Mouse (Mus musculus) forebrain, embryonic 16.5 days (tissue): ENCODE results near the gene Fmn2. TPM values are rescaled to one million over a fixed set of nuclear protein-coding genes. Genes with fewer than 3 reads are reported as not detected.

ENCODE experiments used
- ATAC-seq: fragments of 200-750 bp; cut with Nextera tagmentation; 2 replicates; pipeline ENCODE4 v1.8.0; 2017; ENCODE audit warnings: mild to moderate bottlenecking, moderate library complexity
- H3K27ac ChIP-seq: fragments of 300-500 bp; sonication (generic); 2 replicates; pipeline ENCODE4 v1.5.1; 2014; ENCODE audit warnings: low read length, control low read depth
- H3K27me3 ChIP-seq: fragments of 300-500 bp; sonication (generic); replicated peaks from 2 replicates; pipeline ENCODE4 v1.6.1; 2014; ENCODE audit warnings: low read length; ENCODE audit not compliant: control insufficient read depth, insufficient read depth
- H3K36me3 ChIP-seq: fragments of 300-500 bp; sonication (generic); 2 replicates; pipeline ENCODE4 v1.6.1; 2014; ENCODE audit not compliant: control insufficient read depth, insufficient read depth
- H3K4me1 ChIP-seq: fragments of 300-500 bp; sonication (generic); replicated peaks from 2 replicates; pipeline ENCODE4 v1.6.1; 2014; ENCODE audit warnings: low read length; ENCODE audit not compliant: control insufficient read depth, insufficient read depth
- H3K4me2 ChIP-seq: fragments of 300-500 bp; sonication (generic); 2 replicates; pipeline ENCODE4 v1.6.1; 2014; ENCODE audit warnings: mild to moderate bottlenecking, low read length, control low read depth
- H3K4me3 ChIP-seq: fragments of 300-500 bp; sonication (generic); replicated peaks from 2 replicates; pipeline ENCODE4 v1.5.1; 2014; ENCODE audit warnings: mild to moderate bottlenecking, low read length, control low read depth
- H3K9ac ChIP-seq: fragments of 300-500 bp; sonication (generic); replicated peaks from 2 replicates; pipeline ENCODE4 v1.6.1; 2014; ENCODE audit warnings: low read depth, low read length, control low read depth
- H3K9me3 ChIP-seq: fragments of 300-500 bp; sonication (generic); 2 replicates; pipeline ENCODE4 v1.6.1; 2016; ENCODE audit warnings: low read length; ENCODE audit not compliant: control insufficient read depth
- WGBS: fragments of 180-500 bp; shearing (Covaris S2); extraction: QIAGEN DNeasy Blood & Tissue Kit; methylation state at CpG from one replicate; pipeline ENCODE4 v1.1.7; 2014; 5-methylcytosine and 5-hydroxymethylcytosine counted together
- polyA plus RNA-seq: library from polyadenylated mRNA; unstranded; fragments of >200 nt; fragmentation: Nextera tagmentation; extraction: Ambion mirVana; gene quantifications from 2 replicates; pipeline ENCODE4 v1.2.1, GENCODE M21; 2015

Fmn2 gene
- polyA plus RNA-seq, 1 experiment from 2014 or later: 6.9 TPM

GRCm38 (mm10) chr1:174502846-174503745 lies 1.5 kb downstream of the Fmn2 start:
- 0% methylated on average over 53 of the region's 53 CpGs for WGBS
- no peaks in the 10 kb centered on the region for H3K9me3 ChIP-seq
- H3K36me3 ChIP-seq: no peaks in the 10 kb centered on the region
- H3K27ac ChIP-seq: peak overlapping the region; percentile 86
- H3K4me2 ChIP-seq: peak overlapping the region; percentile 95
- H3K27me3 ChIP-seq: no peaks in the 10 kb centered on the region
- peak overlapping the region; percentile 71 for H3K4me3 ChIP-seq
- peak overlapping the region; percentile 87 for H3K9ac ChIP-seq
- peaks cover 31% of the 10 kb centered on the region for H3K4me1 ChIP-seq
- ATAC-seq: peak; percentile 48

GRCm38 (mm10) chr1:174508571-174509110 lies 7.0 kb downstream of the Fmn2 start:
- no peak overlapping the region for H3K4me2 ChIP-seq
- H3K9me3 ChIP-seq: no peaks in the 10 kb centered on the region
- no peak for ATAC-seq
- peaks cover 27% of the 10 kb centered on the region for H3K4me1 ChIP-seq
- no peak overlapping the region for H3K27ac ChIP-seq
- no peaks in the 10 kb centered on the region for H3K27me3 ChIP-seq
- no peak overlapping the region for H3K9ac ChIP-seq
- no peaks in the 10 kb centered on the region for H3K36me3 ChIP-seq
- WGBS: 52% methylated on average over 13 of the region's 13 CpGs
- H3K4me3 ChIP-seq: no peak overlapping the region

GRCm38 (mm10) chr1:174513419-174513818 lies 11.8 kb downstream of the Fmn2 start:
- no peak overlapping the region for H3K4me2 ChIP-seq
- no peak overlapping the region for H3K4me3 ChIP-seq
- H3K27ac ChIP-seq: no peak overlapping the region
- no peak overlapping the region for H3K9ac ChIP-seq
- H3K36me3 ChIP-seq: no peaks in the 10 kb centered on the region
- WGBS: 89% methylated on average over 7 of the region's 7 CpGs
- no peaks in the 10 kb centered on the region for H3K9me3 ChIP-seq
- H3K27me3 ChIP-seq: no peaks in the 10 kb centered on the region
- ATAC-seq: no peak
- 0 out of 2 replicates have a peak, but pooled peaks cover 2% of the 10 kb centered on the region for H3K4me1 ChIP-seq

- H3K4me1 ChIP-seq: peaks cover 5% of the 10 kb centered on the region; the same call in 1 of the 2 replicates
- H3K36me3 ChIP-seq: no peaks in the 10 kb centered on the region
- WGBS: 62% methylated on average over 5 of the region's 5 CpGs
- ATAC-seq: peak; percentile 82
- no peak overlapping the region for H3K27ac ChIP-seq
- H3K9ac ChIP-seq: no peak overlapping the region
- no peaks in the 10 kb centered on the region for H3K9me3 ChIP-seq
- H3K27me3 ChIP-seq: no peaks in the 10 kb centered on the region
- H3K4me2 ChIP-seq: no peak overlapping the region
- no peak overlapping the region for H3K4me3 ChIP-seq
These were observed 20.5 kb downstream of the Fmn2 start for GRCm38 (mm10) chr1:174521976-174522770.

- Histone ChIP-seq H3K9me3 (no peaks in the 10 kb centered on the region), H3K36me3 (no peaks in the 10 kb centered on the region), H3K27me3 (no peaks in the 10 kb centered on the region), H3K4me2 (no peak overlapping the region), H3K9ac (no peak overlapping the region), H3K27ac (no peak overlapping the region), H3K4me3 (no peak overlapping the region), H3K4me1 (peaks cover 5% of the 10 kb centered on the region; the same call in 1 of the 2 replicates)
- 46% methylated on average over 4 of the region's 4 CpGs for WGBS
- peak; percentile 31 for ATAC-seq
These were observed 21.3 kb downstream of the Fmn2 start for GRCm38 (mm10) chr1:174522809-174523511.

- Histone ChIP-seq H3K4me1 (peaks cover 5% of the 10 kb centered on the region; the same call in 1 of the 2 replicates), H3K4me2 (no peak overlapping the region), H3K27ac (no peak overlapping the region), H3K27me3 (no peaks in the 10 kb centered on the region), H3K36me3 (no peaks in the 10 kb centered on the region), H3K9ac (no peak overlapping the region), H3K9me3 (no peaks in the 10 kb centered on the region), H3K4me3 (no peak overlapping the region)
- 44% methylated on average over 1 of the region's 1 CpGs for WGBS
- no peak for ATAC-seq
These were observed 21.8 kb downstream of the Fmn2 start for GRCm38 (mm10) chr1:174523512-174523828.

GRCm38 (mm10) chr1:174536742-174537453 lies 35.3 kb downstream of the Fmn2 start:
- H3K9me3 ChIP-seq: no peaks in the 10 kb centered on the region
- H3K4me3 ChIP-seq: no peak overlapping the region
- 33% methylated on average over 11 of the region's 11 CpGs for WGBS
- ATAC-seq: peak; percentile 85
- no peaks in the 10 kb centered on the region for H3K27me3 ChIP-seq
- peaks cover 11% of the 10 kb centered on the region for H3K4me1 ChIP-seq
- 0 out of 2 replicates have a peak overlapping the region, but pooled peaks have one; percentile 11 for H3K4me2 ChIP-seq
- no peak overlapping the region for H3K9ac ChIP-seq
- peak overlapping the region; percentile 20 for H3K27ac ChIP-seq
- no peaks in the 10 kb centered on the region; the same call in 1 of the 2 replicates for H3K36me3 ChIP-seq

- no peak overlapping the region for H3K4me2 ChIP-seq
- no peak overlapping the region for H3K4me3 ChIP-seq
- H3K27me3 ChIP-seq: no peaks in the 10 kb centered on the region
- peak; percentile 58; the same call in 1 of the 2 replicates for ATAC-seq
- no peaks in the 10 kb centered on the region for H3K9me3 ChIP-seq
- 30% methylated on average over 3 of the region's 3 CpGs for WGBS
- peaks cover 11% of the 10 kb centered on the region for H3K4me1 ChIP-seq
- no peaks in the 10 kb centered on the region; the same call in 1 of the 2 replicates for H3K36me3 ChIP-seq
- H3K27ac ChIP-seq: no peak overlapping the region
- H3K9ac ChIP-seq: no peak overlapping the region
These were observed 35.9 kb downstream of the Fmn2 start for GRCm38 (mm10) chr1:174537491-174537890.
